Mouse (Mus musculus) midbrain, postnatal 0 days (tissue): ENCODE data around the gene Cep128. TPM values are rescaled to one million over a fixed set of nuclear protein-coding genes. Genes with fewer than 3 reads are reported as not detected.

Experiments
- ATAC-seq: fragments of 200-750 bp; cut with Nextera tagmentation; 2 replicates; pipeline ENCODE4 v1.8.0; 2017; ENCODE audit warnings: moderate number of reproducible peaks, mild to moderate bottlenecking, moderate TSS enrichment, moderate library complexity; ENCODE audit not compliant: low FRiP score
- DNase-seq: peaks from one replicate; pipeline ENCODE4 v3.0.0-alpha.2; 2015; ENCODE audit warnings: low spot score
- H3K27ac ChIP-seq: fragments of 300-500 bp; sonication (generic); 2 replicates; pipeline ENCODE4 v1.5.1; 2014; ENCODE audit warnings: low read depth, mild to moderate bottlenecking, low read length, mixed read lengths
- H3K27me3 ChIP-seq: fragments of 300-500 bp; sonication (generic); 2 replicates; pipeline ENCODE4 v1.6.1; 2014; ENCODE audit warnings: low read length, control low read depth, mixed read lengths; ENCODE audit not compliant: insufficient read depth
- H3K36me3 ChIP-seq: fragments of 300-500 bp; sonication (generic); 2 replicates; pipeline ENCODE4 v1.6.1; 2014; ENCODE audit warnings: low read length, control low read depth, mixed read lengths; ENCODE audit not compliant: insufficient read depth
- H3K4me1 ChIP-seq: fragments of 300-500 bp; sonication (generic); 2 replicates; pipeline ENCODE4 v1.6.1; 2014; ENCODE audit warnings: mild to moderate bottlenecking, control low read depth, antibody characterized with exemption, low read length, mixed read lengths; ENCODE audit not compliant: insufficient read depth
- H3K4me2 ChIP-seq: fragments of 300-500 bp; sonication (generic); 2 replicates; pipeline ENCODE4 v1.6.1; 2014; ENCODE audit warnings: low read depth, mild to moderate bottlenecking, low read length, mixed read lengths; ENCODE audit not compliant: poor library complexity, severe bottlenecking
- H3K4me3 ChIP-seq: fragments of 300-500 bp; sonication (generic); 2 replicates; pipeline ENCODE4 v1.5.1; 2014; ENCODE audit warnings: low read depth, mild to moderate bottlenecking, low read length, moderate library complexity
- H3K9ac ChIP-seq: fragments of 300-500 bp; sonication (generic); replicated peaks from 2 replicates; pipeline ENCODE4 v1.6.1; 2014; ENCODE audit warnings: mild to moderate bottlenecking, low read length, moderate library complexity, mixed read lengths; ENCODE audit not compliant: poor library complexity, severe bottlenecking
- H3K9me3 ChIP-seq: fragments of 300-500 bp; sonication (generic); 2 replicates; pipeline ENCODE4 v1.6.1; 2016; ENCODE audit warnings: low read length, control low read depth
- CTCF ChIP-seq: IDR thresholded peaks from 2 replicates; pipeline ENCODE4 v1.5.1; 2016; ENCODE audit warnings: antibody characterized with exemption, mild to moderate bottlenecking
- WGBS: fragments of 180-500 bp; shearing (Covaris S2); extraction: QIAGEN DNeasy Blood & Tissue Kit; methylation state at CpG from one replicate; pipeline ENCODE4 v1.1.7; 2014; 5-methylcytosine and 5-hydroxymethylcytosine counted together
- polyA plus RNA-seq: library from polyadenylated mRNA; unstranded; fragments of >200 nt; fragmentation: Nextera tagmentation; extraction: Ambion mirVana; gene quantifications from 2 replicates; pipeline ENCODE4 v1.2.1, GENCODE M21; 2015
- total RNA-seq: library from RNA; depleted of rRNA; stranded (reverse); fragments of >200 nt; gene quantifications from 2 replicates; pipeline ENCODE4 v1.2.3, GENCODE M21; 2014

The Cep128 gene
- total and polyA plus RNA-seq, 2 experiments from 2014 or later: 3.3 to 11.4 TPM

- no peak overlapping the region for H3K9ac ChIP-seq
- no peak for ATAC-seq
- WGBS: 67% methylated on average over 2 of the region's 2 CpGs
These were observed 118.2 kb downstream of the Cep128 start for GRCm38 (mm10) chr12:91266014-91266413.

GRCm38 (mm10) chr12:91265462-91265861, 118.7 kb downstream of the Cep128 start:
- Histone ChIP-seq H3K27ac (no peak overlapping the region), H3K9me3 (no peaks in the 10 kb centered on the region), H3K4me3 (no peak overlapping the region), H3K27me3 (no peaks in the 10 kb centered on the region), H3K4me1 (no peaks in the 10 kb centered on the region), H3K4me2 (no peak overlapping the region), H3K9ac (no peak overlapping the region), H3K36me3 (no peaks in the 10 kb centered on the region)
- TF ChIP-seq CTCF: no peak
- ATAC-seq (peak; percentile 27; the same call in 1 of the 2 replicates), DNase-seq (peak; percentile 67)
- 20% methylated on average over 5 of the region's 5 CpGs for WGBS

More at GRCm38 (mm10) chr12:91266014-91266413, 118.2 kb downstream of the Cep128 start:
- Histone ChIP-seq H3K27me3 (no peaks in the 10 kb centered on the region), H3K36me3 (no peaks in the 10 kb centered on the region), H3K27ac (no peak overlapping the region), H3K9me3 (no peaks in the 10 kb centered on the region), H3K4me1 (no peaks in the 10 kb centered on the region), H3K4me2 (no peak overlapping the region), H3K4me3 (no peak overlapping the region)
- no peak for TF ChIP-seq CTCF
- DNase-seq: no peak

- no peak overlapping the region for H3K9ac ChIP-seq
- no peak overlapping the region for H3K27ac ChIP-seq
- 39% methylated on average over 3 of the region's 3 CpGs for WGBS
- no peak for TF ChIP-seq CTCF
- H3K4me1 ChIP-seq: no peaks in the 10 kb centered on the region
- ATAC-seq (no peak), DNase-seq (no peak)
- H3K9me3 ChIP-seq: no peaks in the 10 kb centered on the region
- H3K4me2 ChIP-seq: no peak overlapping the region
- H3K36me3 ChIP-seq: no peaks in the 10 kb centered on the region
- no peak overlapping the region for H3K4me3 ChIP-seq
- no peaks in the 10 kb centered on the region for H3K27me3 ChIP-seq
These were observed 119.3 kb downstream of the Cep128 start for GRCm38 (mm10) chr12:91264828-91265355.

- Histone ChIP-seq H3K36me3 (no peaks in the 10 kb centered on the region), H3K27ac (no peak overlapping the region), H3K4me1 (no peaks in the 10 kb centered on the region), H3K4me3 (no peak overlapping the region), H3K4me2 (no peak overlapping the region), H3K9me3 (no peaks in the 10 kb centered on the region), H3K9ac (no peak overlapping the region), H3K27me3 (no peaks in the 10 kb centered on the region)
- no peak for TF ChIP-seq CTCF
- DNase-seq (no peak), ATAC-seq (no peak)
- WGBS: 68% methylated on average over 3 of the region's 3 CpGs
These were observed 120.5 kb downstream of the Cep128 start for GRCm38 (mm10) chr12:91263705-91264104.

- H3K9me3 ChIP-seq: no peaks in the 10 kb centered on the region
- no peaks in the 10 kb centered on the region for H3K27me3 ChIP-seq
- no peaks in the 10 kb centered on the region for H3K4me1 ChIP-seq
- 73% methylated on average over 3 of the region's 3 CpGs for WGBS
- H3K9ac ChIP-seq: no peak overlapping the region
- no peak overlapping the region for H3K4me2 ChIP-seq
- ATAC-seq: no peak
- no peak for DNase-seq
- no peaks in the 10 kb centered on the region for H3K36me3 ChIP-seq
- H3K4me3 ChIP-seq: no peak overlapping the region
- TF ChIP-seq CTCF: no peak
- no peak overlapping the region for H3K27ac ChIP-seq
These were observed 121.4 kb downstream of the Cep128 start for GRCm38 (mm10) chr12:91262801-91263200.

- no peak for TF ChIP-seq CTCF
- Histone ChIP-seq H3K4me2 (no peak overlapping the region), H3K4me3 (no peak overlapping the region), H3K4me1 (no peaks in the 10 kb centered on the region), H3K36me3 (no peaks in the 10 kb centered on the region), H3K27ac (no peak overlapping the region), H3K27me3 (no peaks in the 10 kb centered on the region), H3K9ac (no peak overlapping the region), H3K9me3 (no peaks in the 10 kb centered on the region)
- ATAC-seq (no peak), DNase-seq (no peak)
- 94% methylated on average over 7 of the region's 7 CpGs for WGBS
These were observed 127.9 kb downstream of the Cep128 start for GRCm38 (mm10) chr12:91256334-91256733.
